Mouse (Mus musculus): ENCODE results near the gene Cdc20b.

DNA sequence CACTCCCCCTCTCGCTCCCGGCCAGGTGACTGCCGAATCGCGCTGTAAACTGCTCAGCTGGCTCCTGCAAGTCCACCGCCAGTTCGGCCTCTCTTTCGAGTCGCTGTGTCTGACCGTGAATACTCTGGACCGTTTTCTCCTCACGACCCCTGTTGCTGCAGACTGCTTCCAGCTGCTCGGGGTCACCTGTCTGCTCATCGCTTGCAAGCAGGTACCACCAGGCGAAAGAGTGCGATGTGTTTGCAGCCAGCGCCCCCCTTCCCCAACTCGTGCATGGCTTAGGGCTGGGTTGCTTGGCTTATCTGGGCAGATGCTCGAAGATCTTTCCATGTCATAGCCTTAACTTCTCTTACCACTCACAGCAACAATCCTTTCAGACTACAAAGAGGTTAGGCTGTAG, 46.0 kb upstream of the Cdc20b start:
- no peak for TF ChIP-seq CTCF (IDR thresholded peaks at IDR 0.05; ENCODE audit: low read depth)
- TF ChIP-seq EP300 (IDR thresholded peaks at IDR 0.05; ENCODE audit: low read depth), result no peak

Measured in liver, postnatal 0 days (tissue).